Mouse (Mus musculus): ENCODE measurements around the gene Rrp9. TPM values are rescaled to one million over a fixed set of nuclear protein-coding genes. Genes with fewer than 3 reads are reported as not detected.

The Rrp9 gene
- polyA plus RNA-seq, 1 experiment from 2014 or later, result 50.2 TPM

DNA sequence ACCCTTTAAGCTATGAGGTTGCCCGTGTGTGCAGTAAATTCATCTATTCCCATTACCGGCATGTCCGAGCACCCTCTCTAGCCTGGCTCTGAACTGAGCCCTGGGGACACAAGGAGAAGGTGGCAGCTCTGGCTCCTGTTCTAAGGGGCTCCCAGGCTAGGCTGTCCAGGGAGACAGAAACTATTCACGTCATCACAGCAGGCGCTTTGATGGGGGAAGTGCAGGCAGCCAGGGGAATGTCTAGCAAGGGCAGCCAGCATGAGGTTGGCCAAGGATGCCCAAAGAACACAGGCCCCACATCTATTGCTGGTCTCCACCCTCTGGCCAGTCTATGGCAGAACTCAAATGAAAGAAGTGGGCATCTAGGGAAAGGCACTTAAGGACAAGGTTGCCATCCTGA lies 17.8 kb upstream of the Rrp9 start:
- no peak overlapping the region for H3K4me3 ChIP-seq
- H3K27me3 ChIP-seq, result no peaks in the 10 kb centered on the region
- no peaks in the 10 kb centered on the region for H3K9me3 ChIP-seq
- ATAC-seq (ENCODE audit: low FRiP score, low read depth), result no peak
- H3K27ac ChIP-seq, result peak overlapping the region; percentile 92; the same call in 1 of the 2 replicates
- H3K9ac ChIP-seq, result peak overlapping the region; percentile 25; the same call in 1 of the 2 replicates
- H3K36me3 ChIP-seq, result peaks cover 52% of the 10 kb centered on the region
- peak overlapping the region; percentile 87; the same call in 1 of the 2 replicates for H3K4me2 ChIP-seq (replicated peaks)
- H3K4me1 ChIP-seq, result peaks cover 56% of the 10 kb centered on the region
- WGBS, result 74% methylated on average over 5 of the region's 5 CpGs

DNA sequence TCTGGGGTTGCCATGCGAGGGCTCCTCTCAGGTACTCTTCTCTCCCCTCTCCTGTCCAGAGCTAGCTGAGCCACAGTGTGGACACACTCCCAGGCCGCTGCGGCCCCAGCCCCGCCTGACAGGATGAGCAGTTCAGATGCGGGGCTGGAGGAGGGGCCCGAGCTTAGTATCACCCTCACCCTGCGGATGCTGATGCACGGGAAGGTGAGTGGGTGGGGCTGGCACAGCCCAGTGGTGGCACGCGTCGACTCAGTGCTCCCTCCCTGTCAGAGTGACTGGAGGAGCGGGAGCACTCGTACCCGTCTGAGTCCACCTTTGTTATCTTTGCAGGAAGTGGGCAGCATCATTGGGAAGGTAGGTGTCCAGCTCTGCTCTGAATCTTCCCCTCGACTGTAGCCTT lies 15.8 kb upstream of the Rrp9 start:
- no peak for ATAC-seq (ENCODE audit: low FRiP score, low read depth)
- Histone ChIP-seq H3K4me1 (peaks cover 53% of the 10 kb centered on the region), H3K36me3 (peaks cover 66% of the 10 kb centered on the region), H3K9me3 (no peaks in the 10 kb centered on the region), H3K9ac (peak overlapping the region; percentile 8; the same call in 1 of the 2 replicates), H3K4me3 (no peak overlapping the region), H3K4me2 (replicated peaks) (no peak overlapping the region), H3K27ac (no peak overlapping the region), H3K27me3 (peaks cover 7% of the 10 kb centered on the region; the same call in 1 of the 2 replicates)
- 83% methylated on average over 15 of the region's 15 CpGs for WGBS

DNA sequence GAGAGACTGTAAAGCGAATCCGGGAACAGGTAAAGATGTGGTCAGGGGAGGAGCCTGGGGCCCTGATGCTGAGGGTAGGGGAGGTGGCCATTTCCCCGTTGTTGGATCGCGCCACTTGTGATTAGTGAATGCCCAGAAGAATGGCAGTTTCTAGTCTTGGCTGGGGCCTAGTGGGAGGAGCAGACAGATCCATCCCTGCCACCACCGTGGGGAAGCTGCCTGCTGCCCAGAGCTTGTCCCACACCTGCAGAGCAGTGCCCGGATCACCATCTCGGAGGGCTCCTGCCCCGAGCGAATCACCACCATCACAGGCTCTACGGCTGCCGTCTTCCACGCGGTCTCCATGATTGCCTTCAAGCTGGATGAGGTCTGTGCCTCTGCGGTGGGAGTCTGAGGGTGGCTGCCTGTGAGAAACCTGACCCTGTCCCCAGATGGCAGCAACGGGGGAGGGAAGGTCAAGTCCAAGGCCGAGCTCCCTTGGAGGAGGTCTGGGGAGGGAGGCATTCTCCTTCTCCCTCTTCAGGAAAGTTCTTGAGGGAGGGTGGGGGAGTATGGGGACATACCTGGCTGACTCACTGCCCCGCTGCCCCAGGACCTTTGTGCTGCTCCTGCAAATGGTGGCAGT lies 15.2 kb upstream of the Rrp9 start:
- Histone ChIP-seq H3K27me3 (peaks cover 8% of the 10 kb centered on the region; the same call in 1 of the 2 replicates), H3K4me3 (no peak overlapping the region), H3K27ac (no peak overlapping the region), H3K36me3 (peaks cover 66% of the 10 kb centered on the region), H3K9me3 (no peaks in the 10 kb centered on the region), H3K4me1 (peaks cover 49% of the 10 kb centered on the region), H3K4me2 (replicated peaks) (no peak overlapping the region), H3K9ac (no peak overlapping the region)
- 70% methylated on average over 18 of the region's 18 CpGs for WGBS
- ATAC-seq (ENCODE audit: low FRiP score, low read depth), result no peak

DNA sequence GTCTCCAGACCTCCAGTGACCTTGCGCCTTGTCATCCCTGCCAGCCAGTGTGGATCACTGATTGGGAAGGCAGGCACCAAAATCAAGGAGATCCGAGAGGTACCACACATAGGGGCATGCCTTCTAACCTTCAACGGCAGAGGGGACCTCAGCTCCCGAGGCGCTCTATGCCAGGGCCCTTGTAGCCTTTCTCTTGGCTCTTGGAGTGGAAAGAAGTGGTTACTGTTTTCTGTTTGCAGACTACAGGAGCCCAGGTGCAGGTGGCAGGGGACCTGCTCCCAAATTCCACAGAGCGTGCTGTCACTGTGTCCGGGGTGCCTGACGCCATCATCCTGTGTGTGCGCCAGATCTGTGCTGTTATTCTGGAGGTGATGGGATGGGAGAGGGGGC lies 14.7 kb upstream of the Rrp9 start:
- ATAC-seq (ENCODE audit: low FRiP score, low read depth), result no peak
- 92% methylated on average over 9 of the region's 9 CpGs for WGBS
- Histone ChIP-seq H3K27me3 (peaks cover 12% of the 10 kb centered on the region; the same call in 1 of the 2 replicates), H3K4me2 (replicated peaks) (no peak overlapping the region), H3K4me3 (no peak overlapping the region), H3K9me3 (no peaks in the 10 kb centered on the region), H3K4me1 (peaks cover 49% of the 10 kb centered on the region), H3K27ac (no peak overlapping the region), H3K36me3 (peaks cover 66% of the 10 kb centered on the region), H3K9ac (no peak overlapping the region)

DNA sequence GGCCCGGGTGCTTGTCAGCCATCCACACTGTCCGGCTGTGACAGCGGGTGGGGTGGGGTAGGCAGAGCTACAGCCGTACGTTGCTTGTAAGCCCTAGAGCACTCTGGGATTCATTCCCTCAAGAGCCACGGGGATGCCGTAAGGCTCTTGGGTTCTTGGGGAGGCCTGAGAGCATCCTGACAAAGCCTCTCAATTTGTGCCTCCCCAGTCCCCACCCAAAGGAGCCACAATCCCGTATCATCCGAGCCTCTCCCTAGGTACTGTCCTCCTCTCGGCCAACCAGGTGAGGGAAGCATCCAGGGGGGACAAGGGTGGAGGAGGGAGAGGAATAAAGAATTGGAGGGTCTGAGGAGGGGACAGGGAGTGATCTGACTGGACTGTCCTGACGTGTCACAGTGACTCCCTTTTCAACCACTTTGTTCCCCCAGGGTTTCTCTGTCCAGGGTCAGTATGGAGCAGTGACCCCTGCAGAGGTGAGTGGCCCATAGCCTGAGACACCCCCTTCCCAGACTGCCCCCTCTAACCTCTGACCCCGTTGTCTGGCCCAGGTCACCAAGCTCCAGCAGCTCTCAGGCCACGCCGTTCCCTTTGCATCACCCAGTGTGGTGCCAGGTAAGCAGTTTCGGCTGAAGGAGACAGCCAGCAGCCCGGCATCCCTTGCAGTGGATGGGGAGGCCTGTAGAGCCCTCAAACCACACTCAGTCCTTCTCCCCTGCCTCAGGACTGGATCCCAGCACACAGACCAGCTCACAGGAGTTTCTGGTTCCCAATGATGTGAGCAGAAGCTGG lies 13.9 kb upstream of the Rrp9 start:
- Histone ChIP-seq H3K4me1 (peaks cover 41% of the 10 kb centered on the region), H3K9me3 (no peaks in the 10 kb centered on the region), H3K4me2 (replicated peaks) (no peak overlapping the region), H3K9ac (no peak overlapping the region), H3K27me3 (peaks cover 12% of the 10 kb centered on the region; the same call in 1 of the 2 replicates), H3K36me3 (peaks cover 63% of the 10 kb centered on the region), H3K4me3 (no peak overlapping the region), H3K27ac (no peak overlapping the region)
- WGBS, result 87% methylated on average over 16 of the region's 16 CpGs
- no peak for ATAC-seq (ENCODE audit: low FRiP score, low read depth)

DNA sequence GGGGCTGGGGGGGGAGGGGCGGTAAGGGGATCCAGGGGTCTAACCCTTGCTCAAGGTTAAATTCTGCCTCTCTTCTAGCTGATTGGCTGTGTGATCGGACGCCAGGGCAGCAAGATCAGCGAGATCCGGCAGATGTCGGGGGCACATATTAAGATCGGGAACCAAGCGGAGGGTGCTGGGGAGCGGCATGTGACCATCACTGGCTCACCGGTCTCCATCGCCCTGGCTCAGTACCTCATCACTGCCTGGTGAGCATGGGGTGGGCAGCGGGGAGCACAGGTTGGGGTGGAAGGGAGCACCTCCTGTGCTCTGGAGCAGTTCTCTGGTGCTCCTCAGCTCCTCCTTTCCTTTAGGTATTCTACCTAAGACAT lies 13.3 kb upstream of the Rrp9 start:
- no peak for ATAC-seq (ENCODE audit: low FRiP score, low read depth)
- WGBS, result 92% methylated on average over 12 of the region's 12 CpGs
- Histone ChIP-seq H3K36me3 (peaks cover 57% of the 10 kb centered on the region), H3K27me3 (peaks cover 12% of the 10 kb centered on the region; the same call in 1 of the 2 replicates), H3K27ac (no peak overlapping the region), H3K4me3 (no peak overlapping the region), H3K9ac (no peak overlapping the region), H3K4me2 (replicated peaks) (no peak overlapping the region), H3K4me1 (peaks cover 35% of the 10 kb centered on the region), H3K9me3 (no peaks in the 10 kb centered on the region)

DNA sequence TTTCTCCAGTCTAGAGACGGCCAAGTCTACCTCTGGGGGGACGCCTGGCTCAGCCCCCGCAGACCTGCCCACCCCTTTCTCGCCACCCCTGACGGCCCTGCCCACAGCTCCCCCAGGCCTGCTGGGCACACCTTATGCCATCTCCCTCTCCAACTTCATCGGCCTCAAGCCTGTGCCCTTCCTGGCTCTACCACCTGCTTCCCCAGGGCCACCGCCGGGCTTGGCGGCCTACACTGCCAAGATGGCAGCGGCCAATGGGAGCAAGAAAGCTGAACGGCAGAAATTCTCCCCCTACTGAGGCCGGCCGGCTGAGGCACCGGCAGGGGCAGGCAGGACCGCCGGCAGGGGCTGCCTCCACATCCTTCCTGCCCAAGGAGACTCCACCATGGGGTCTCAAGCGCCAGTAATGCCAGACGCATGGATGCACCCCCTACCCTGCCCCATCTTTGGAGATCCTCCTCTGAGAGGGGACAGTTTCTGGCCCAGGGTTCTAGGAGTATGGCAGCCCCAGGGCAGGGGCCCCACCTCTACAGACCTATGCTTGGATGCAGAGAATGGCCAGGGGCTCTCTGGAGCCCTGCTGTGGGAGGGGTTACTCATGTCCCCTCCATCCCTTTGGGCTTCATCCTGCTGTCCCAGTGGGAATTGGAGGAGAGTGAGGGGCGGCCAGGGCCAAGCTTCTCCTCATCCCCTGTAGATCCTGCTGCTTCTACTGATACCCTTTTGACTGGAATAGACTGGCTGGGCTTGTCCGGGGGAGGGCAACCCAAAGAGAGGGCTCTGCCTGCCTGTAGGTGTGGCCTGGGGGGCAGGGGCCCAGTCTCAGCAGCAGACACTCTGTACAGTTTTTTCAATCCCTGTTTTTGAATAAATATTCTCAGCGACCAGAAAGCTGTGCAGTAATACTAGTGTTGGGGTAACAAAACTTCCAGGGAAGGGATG lies 12.4 kb upstream of the Rrp9 start:
- WGBS, result 88% methylated on average over 21 of the region's 21 CpGs
- no peaks in the 10 kb centered on the region for H3K9me3 ChIP-seq
- H3K4me2 ChIP-seq (replicated peaks), result no peak overlapping the region
- H3K27ac ChIP-seq, result no peak overlapping the region
- peaks cover 25% of the 10 kb centered on the region for H3K4me1 ChIP-seq
- peaks cover 12% of the 10 kb centered on the region; the same call in 1 of the 2 replicates for H3K27me3 ChIP-seq
- no peak overlapping the region for H3K4me3 ChIP-seq
- H3K9ac ChIP-seq, result no peak overlapping the region
- peaks cover 49% of the 10 kb centered on the region for H3K36me3 ChIP-seq
- no peak for ATAC-seq (ENCODE audit: low FRiP score, low read depth)

DNA sequence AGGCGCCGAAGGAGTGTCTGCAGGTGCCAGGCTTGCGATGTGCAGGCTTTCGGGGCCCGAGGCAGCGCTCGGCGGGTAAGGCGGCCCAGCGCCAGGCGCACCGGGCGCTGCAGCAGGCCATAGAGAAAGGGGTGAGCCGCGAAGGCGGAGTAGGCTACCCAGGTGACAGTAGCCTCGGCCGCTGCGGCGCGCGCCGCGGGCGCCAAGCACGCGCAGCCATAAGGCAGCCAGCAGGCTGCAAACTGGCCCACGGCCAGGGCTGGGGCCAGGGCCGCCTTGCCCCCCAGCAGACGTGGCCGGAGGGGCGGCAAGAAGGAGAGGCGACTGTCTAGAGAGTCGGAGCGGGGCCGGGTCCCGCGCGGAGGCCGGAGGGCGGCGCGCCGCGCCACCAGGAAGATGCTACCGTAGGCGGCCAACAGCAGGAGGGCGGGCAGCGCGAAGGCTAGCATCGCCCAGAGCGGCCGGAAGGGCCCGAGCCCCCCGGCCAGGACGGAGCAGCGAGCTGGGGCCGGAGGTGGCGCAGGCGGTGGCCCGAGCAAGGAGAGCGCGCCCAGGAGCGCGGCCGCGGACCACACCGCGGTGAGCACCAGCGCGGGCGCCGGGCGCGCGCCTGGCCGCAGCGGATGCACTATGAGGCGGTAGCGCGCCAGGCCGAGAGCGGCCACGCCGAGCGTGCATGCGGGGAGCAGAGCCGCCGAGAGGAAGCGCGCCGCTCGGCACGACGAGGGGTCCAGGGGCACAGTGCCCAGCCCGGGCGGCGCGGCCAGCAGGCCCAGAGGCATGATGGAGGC lies 10.8 kb upstream of the Rrp9 start:
- Histone ChIP-seq H3K9me3 (no peaks in the 10 kb centered on the region), H3K27ac (peak overlapping the region; percentile 48; the same call in 1 of the 2 replicates), H3K9ac (peak overlapping the region; percentile 82), H3K36me3 (peaks cover 42% of the 10 kb centered on the region), H3K4me1 (peaks cover 17% of the 10 kb centered on the region), H3K4me3 (peak overlapping the region; percentile 65), H3K27me3 (peaks cover 12% of the 10 kb centered on the region; the same call in 1 of the 2 replicates), H3K4me2 (replicated peaks) (peak overlapping the region; percentile 98)
- ATAC-seq (ENCODE audit: low FRiP score, low read depth), result peak; percentile 70
- 1% methylated on average over 94 of the region's 99 CpGs for WGBS

DNA sequence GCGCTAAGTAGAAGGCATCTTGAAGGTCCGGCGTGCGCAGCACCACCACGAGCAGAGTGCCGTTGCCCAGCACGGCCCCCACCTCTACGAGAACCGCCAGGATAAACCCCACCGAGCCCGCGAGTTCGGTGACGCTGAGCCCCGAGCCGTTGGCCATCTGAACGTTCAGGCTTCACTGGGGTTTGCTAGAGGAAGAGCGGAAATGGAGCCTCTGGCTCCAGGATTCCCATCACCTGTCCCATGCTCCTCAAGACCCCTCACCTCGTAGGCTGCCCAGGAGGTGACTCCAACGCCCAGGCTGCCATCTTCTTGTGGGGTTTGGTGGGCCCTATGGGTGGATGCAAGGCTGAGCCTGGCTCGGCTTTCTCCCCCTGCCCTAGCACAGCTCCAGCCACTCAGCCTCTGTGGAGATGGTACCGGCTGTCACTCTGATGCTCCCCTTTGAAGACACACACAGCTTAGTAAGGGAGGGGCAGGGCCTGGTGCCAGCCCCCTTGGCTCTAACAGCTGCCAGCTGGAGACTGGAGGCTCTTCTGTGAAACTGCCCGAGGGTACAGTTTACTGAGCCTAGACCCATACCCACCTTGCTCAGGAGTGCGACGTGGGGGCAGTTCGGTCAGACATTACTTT lies 10.1 kb upstream of the Rrp9 start, which contains the start of gene Gpr62:
Gpr62 (minus strand) TSS at position 368 of the 630 bp plus-strand sequence.
- peak within 1 kb of the TSS; percentile 65 for H3K4me3 ChIP-seq
- peak; percentile 17; the same call in 1 of the 2 replicates for ATAC-seq (ENCODE audit: low FRiP score, low read depth)
- 28% methylated on average over 26 of the region's 26 CpGs for WGBS

DNA sequence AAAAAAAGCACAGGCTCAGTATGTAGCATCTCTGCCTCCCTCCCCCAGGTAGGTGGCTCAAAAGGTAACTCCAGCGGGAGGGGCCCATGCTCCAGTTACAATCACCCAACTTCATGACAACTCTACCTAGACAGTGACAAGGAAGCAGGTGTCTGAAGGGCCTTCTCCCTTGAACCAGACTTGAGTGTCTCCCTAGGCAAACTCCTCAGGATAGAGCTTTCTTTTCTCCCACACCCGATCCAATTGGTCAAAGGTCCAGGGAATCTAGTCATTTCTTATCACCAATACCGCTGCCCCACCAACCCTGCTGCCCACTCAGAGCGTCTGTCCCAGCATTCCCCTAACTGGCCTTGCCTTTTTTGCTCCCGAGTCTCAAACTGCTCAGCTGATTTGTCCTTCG lies 9.0 kb upstream of the Rrp9 start:
- whole genome bisulfite sequencing, result 93% methylated on average over 6 of the region's 6 CpGs
- no peak for ATAC-seq (ENCODE audit: low FRiP score, low read depth)
- no peak overlapping the region for H3K4me2 ChIP-seq (replicated peaks)
- H3K27me3 ChIP-seq, result peaks cover 12% of the 10 kb centered on the region; the same call in 1 of the 2 replicates
- H3K4me1 ChIP-seq, result peaks cover 17% of the 10 kb centered on the region
- H3K9ac ChIP-seq, result no peak overlapping the region
- no peak overlapping the region for H3K4me3 ChIP-seq
- no peak overlapping the region for H3K27ac ChIP-seq
- H3K36me3 ChIP-seq, result peaks cover 24% of the 10 kb centered on the region
- no peaks in the 10 kb centered on the region for H3K9me3 ChIP-seq

More for the DNA sequence above, 10.1 kb upstream of the Rrp9 start, which contains the start of gene Gpr62:
- Histone ChIP-seq H3K9me3 (no peaks in the 10 kb centered on the region), H3K27me3 (peaks cover 12% of the 10 kb centered on the region; the same call in 1 of the 2 replicates), H3K4me1 (peaks cover 14% of the 10 kb centered on the region), H3K27ac (peak within 1 kb of the TSS; percentile 48; the same call in 1 of the 2 replicates), H3K4me2 (replicated peaks) (peak within 1 kb of the TSS; percentile 98), H3K36me3 (peaks cover 34% of the 10 kb centered on the region), H3K9ac (peak within 1 kb of the TSS; percentile 82)
